Mouse (Mus musculus): ENCODE results near the gene Glmp.
"Not testable (repeated sequence)": the region's sequence is repeated elsewhere in the genome, so short reads cannot be mapped to it uniquely, and the experiment has no call there.

The Glmp gene

DNA sequence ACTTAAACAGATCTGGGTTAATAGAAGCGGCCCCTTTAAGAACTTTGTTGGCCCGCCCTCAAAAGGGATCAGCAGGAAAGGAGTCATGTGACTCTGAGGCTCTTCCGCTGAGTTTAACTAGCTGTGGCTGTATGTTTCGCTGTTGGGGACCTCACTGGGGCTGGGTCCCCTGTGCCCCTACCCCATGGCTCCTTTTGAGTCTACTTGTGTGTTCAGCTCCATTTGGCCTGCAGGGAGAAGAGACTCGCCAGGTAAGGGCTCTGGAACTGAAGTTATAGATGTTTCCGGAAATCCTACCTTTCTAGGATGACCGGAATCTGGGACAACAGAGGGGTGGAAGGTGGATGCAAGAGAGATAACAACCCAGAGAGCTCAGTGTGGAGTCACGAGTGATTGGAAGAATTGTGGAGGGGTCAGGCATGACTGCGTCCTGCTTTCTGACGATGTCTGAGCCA is at the start of gene Glmp:
Gene Glmp, plus strand, starts transcription at position 73 of the 455 bp plus-strand sequence.
- peak; percentile 77 for DNase-seq

DNA sequence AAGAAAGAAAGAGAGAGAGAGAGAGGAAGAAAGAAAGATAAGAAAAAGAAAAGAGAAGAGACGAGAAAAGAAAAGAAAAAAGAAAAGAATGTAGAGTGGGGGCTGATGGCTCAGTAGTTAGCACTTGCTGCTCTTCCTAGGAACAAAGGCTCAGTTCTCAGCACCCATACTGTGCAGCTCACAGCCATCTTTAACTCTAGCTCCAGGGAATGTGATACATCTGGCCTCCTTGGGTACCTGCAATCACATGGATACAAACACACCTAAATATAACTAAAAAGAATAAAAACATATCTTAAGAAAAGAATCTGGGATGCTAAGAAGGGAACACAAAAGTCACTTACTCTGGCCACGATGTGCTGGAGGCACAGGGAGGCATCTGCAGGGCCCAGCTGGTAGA is 48.7 kb upstream of the Glmp start:
- no peak for DNase-seq

- peak; percentile 45 for DNase-seq
These were observed 48.2 kb upstream of the Glmp start for GRCm38 (mm10) chr3:88276529-88277143.

GRCm38 (mm10) chr3:88280035-88280434 is 44.8 kb upstream of the Glmp start:
- no peak for DNase-seq

DNA sequence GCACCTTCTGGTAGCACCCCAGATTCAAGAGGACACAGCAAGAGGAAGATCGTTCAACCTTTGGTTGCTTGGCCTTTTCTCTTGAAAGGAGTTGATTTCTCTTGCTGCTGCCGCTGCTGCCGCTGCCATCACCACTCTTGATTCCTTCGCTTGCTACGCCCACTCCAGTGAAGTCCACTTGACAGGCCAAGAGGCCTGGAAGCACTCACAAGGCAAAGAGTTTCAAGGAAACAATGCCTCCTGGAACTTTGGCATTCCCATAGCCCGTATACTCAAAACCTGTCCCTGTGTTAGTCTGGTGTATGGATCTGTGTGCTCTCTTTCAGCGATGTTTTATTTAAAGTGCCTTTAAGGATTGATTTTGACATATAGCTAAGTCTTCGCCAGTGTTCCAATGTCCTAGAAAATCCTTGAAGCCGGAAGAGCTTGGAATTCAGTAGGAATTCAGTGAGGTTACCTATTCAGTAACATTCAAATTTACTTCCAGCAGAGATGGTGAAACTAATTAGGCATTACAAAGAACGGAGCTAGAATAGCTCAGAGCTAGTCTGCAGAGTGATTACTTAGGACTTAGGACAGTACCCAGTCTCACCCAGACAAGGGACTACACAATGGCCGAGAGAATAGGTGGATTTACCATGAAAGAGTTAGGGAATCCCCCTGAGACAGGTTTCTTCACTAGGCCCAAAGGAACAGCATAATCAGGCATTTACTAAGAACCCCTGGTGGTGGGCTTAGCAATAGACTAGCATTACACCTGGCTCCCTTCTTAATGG is 43.5 kb upstream of the Glmp start:
- DNase-seq: peak; percentile 68

- not testable (repeated sequence) for DNase-seq
These were observed 39.8 kb upstream of the Glmp start for GRCm38 (mm10) chr3:88284815-88285564.

GRCm38 (mm10) chr3:88285565-88285895 is 39.3 kb upstream of the Glmp start:
- not testable (repeated sequence) for DNase-seq

- DNase-seq: no peak
These were observed 37.7 kb upstream of the Glmp start, which contains the start of gene Gm38392 for GRCm38 (mm10) chr3:88287110-88287509. TSS of gene Gm38392 (minus strand) at chr3:88287210.

GRCm38 (mm10) chr3:88288133-88288713 is 36.6 kb upstream of the Glmp start:
- peak; percentile 39 for DNase-seq

GRCm38 (mm10) chr3:88291970-88292369 is 32.9 kb upstream of the Glmp start:
- peak; percentile 27 for DNase-seq

- not testable (repeated sequence) for DNase-seq
These were observed 29.6 kb upstream of the Glmp start for GRCm38 (mm10) chr3:88295272-88295671.

DNA sequence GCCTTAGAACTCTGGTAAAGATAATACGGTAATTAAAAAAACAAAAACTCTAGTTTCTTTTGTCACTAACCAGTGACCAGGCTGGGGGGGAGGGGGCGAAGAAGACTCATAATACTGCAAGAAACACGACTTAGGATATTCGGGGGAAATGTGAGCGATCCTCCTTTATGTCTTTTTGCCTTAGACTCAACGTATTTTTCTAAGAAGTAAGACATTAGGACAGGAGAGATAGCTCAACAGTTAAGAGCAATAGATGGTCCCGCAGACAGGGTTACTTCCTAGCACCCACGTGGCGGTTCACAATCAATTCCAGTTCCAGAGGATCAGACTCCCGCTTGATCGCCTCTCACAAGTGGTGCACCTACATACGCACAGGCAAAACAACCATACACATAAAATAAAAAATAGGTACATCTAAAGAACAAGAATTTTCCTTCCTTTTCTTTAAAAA is 28.7 kb upstream of the Glmp start:
- no peak for DNase-seq

- DNase-seq: peak; percentile 99
These were observed 28.1 kb upstream of the Glmp start, which contains the start of the genes Tsacc and Cct3 for GRCm38 (mm10) chr3:88296561-88297318. TSS of gene Tsacc (minus strand) at chr3:88296999. TSS of gene Cct3 (plus strand) at chr3:88297116.

DNA sequence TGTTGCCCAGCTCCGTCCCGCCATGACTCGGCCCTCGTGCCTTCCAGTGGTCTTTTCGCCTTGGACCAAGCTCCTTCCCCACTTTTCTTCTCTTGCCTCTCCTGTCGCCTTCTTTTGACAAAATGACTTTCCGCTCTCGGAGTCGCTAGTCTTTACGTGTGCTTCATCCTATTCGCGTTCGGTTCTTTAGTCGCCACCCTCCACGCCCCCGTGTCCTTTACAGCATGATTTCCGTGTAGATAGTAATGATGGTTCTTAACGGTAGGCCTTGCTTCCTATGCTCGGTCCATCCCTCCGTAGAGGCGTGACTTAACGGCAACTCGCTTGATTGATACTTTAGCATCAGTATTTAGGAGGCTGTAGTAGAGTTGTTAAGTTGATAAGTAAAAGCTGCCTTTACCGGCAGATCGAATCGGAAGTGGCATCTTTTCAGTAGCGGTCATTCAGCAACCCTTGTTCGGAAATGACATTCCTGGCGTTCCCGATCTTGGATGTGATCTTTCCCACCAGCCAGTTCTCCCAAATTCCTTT is 27.4 kb upstream of the Glmp start:
- DNase-seq: no peak

DNA sequence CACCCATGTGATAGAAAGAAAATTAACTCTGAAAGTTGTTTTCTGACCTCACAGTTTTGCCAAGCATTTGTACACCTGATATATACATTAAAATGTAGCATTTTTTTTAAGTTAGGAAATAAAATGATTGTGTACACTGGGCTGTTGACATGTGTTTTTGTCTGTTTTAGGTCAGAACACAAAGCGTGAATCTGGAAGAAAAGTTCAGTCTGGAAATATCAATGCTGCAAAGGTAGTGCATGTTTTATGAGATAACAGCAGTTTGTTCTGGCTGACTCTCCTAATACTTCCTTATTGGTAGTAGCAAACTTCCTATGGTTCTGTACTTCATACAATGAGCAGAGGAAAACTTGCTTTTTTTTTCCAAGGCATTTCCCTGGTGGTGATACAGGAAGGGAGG is 25.7 kb upstream of the Glmp start:
- DNase-seq: no peak

GRCm38 (mm10) chr3:88328956-88329355 is 4.1 kb downstream of the Glmp start:
- DNase-seq: no peak

DNA sequence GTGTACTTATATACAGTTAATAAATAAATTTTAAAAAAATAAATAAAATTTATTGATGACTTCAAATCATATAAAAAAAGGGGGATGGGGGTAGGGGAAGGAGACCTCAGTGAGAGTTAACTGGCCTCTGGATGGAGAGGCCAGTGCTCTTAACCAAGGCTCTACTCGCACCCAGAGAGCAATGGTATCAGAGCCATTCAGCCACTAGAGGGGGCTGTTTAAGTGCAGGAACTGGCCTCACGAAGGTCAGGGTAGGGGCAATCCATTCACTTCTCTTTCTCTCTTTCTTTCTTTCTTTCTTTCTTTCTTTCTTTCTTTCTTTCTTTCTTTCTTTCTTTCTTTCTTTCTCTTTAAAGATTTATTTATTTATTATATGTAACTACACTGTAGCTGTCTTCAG is 6.5 kb downstream of the Glmp start:
- peak; percentile 60 for DNase-seq

DNA sequence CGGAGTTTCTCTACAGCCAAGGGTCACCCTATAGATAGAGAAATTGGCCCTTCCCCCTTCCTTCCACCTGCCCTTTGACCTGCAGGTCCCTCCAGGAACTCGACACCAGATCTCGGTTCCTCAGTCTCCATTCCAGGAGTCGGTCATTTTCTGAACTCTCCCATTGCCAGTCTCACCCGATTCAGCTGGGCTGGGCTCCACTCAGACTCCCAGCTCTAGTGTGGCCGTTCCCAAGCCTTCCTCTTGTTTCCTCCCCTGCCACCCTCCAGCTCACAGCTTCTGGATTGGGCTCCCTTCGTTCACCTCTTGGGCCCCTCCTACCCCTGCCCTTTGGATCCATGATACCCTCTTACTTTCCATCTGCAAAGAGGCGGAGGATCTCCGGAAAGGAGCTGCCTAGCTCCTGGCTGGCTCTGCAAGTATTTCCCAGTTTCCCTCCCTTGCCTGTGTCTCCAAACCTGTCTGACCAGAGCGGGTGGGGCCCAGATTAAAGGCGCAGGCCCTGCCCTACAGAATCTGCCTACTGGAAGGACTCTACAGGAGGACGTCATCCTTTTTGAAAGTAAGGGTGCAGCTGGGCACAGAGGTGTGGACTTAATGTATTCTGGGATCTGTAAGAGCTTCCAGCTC is 9.3 kb downstream of the Glmp start:
- peak; percentile 47 for DNase-seq

DNA sequence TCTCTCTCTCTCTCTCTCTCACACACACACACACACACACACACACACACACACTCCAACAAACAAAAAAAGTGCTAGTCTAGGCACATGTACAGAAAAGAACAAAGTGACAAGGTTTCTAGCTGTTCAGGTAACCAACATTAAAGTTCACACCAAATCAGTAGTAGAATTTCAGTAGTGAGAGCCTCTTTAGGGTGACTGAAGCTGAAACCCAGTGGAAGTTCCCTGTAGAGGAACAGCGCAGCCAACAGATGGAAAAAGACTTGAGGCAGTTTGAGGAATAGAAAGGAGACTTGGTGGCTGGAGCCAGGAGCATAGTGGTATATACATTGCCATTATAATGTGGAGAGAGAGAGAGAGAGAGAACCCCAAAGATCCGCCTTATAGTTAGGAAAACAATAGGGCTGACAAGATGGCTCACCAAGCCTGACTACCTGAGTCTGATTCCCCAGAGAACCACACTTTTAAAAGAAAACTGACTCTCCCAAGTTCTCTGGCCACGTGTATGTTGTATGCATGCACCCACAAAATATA is 10.1 kb downstream of the Glmp start:
- DNase-seq: no peak

DNA sequence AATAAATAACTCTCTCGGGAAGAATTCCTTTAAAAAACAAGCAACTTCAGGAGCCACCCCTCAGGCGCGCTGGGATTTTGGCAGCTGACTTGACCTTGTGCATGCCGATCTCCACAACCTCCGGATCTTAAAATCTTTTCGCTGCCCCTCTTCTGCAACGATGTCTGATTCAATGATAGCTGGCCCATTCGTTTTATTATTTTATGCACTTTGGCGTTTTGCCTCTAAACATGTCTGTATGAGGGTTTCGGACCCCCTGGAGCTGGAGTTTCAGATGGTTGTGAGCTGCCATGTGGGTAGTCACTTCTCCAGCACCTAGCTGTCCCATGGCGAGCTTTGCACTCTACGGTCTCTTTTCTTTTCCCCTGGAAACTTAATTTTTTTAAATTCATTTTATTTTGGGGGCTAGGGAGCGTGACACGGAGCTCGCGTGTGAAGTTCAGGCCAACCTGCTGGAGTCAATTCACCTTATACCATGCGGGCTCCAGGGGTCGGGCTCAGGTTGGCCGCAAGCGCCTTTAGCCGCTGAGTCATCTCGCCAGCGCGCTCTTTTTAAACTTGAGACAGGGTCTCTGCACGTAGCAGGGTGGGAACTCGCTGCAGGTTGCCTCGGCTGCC is 10.7 kb downstream of the Glmp start:
- DNase-seq: no peak

Data from lung, postnatal 10 days (tissue).